8 mouse cellular contexts compared by ENCODE assay signal in the genomic region with DNA sequence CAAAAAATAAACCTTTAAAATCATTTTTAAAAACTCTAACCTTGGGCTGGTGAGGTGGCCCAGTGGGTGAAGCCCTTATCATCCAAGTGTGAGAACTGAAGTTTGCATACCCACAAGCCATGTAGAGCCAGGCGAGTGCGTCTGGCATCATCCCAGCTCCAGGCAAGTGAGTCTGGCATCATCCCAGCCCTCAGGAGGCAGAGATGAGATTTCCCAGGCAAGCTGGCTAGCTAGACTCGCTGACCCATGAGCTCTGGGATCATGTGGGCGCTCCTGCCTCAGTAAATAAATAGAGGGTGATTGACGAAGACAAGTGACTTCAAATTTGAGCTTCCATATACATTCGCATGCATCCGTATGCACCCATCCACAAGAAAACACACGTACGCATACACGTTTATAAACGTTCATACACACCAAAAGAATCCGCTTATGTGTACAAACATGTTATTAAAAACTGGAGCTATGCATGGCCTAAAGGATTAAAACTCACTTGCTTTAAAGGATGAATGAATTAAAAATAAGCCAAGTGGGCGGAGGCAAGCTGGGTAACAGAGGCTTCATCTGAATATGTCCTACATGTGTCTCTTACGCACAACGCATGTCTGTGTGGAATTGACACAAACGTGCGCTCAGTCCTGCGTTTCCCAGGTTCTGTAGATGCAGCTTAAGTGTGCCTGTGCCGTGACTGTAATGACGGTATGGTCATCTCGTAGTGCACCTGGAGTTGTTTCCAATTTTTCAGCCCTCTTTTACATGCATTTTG. TPM values are rescaled to one million over a fixed set of nuclear protein-coding genes. Genes with fewer than 3 reads are reported as not detected.
DNase-seq lines count a peak whose midpoint lies in the region; ATAC-seq and TF ChIP-seq lines count a peak whose summit lies in the region.

No protein-coding gene starts in this region.

- ATAC-seq in heart, embryonic 12.5 days (ENCODE audit: insufficient number of reproducible peaks, low FRiP score), result no peak
- no peak for ATAC-seq in lung, postnatal 0 days

- no peaks in the 10 kb centered on the region for H3K27me3 ChIP-seq in heart, embryonic 12.5 days (replicated peaks)
- no peaks in the 10 kb centered on the region for H3K27me3 ChIP-seq in lung, postnatal 0 days (replicated peaks; ENCODE audit: insufficient read depth, low read length)
- no peaks in the 10 kb centered on the region for H3K27me3 ChIP-seq in small intestine, adult 2 months (ENCODE audit: control insufficient read depth, insufficient read depth, low read length)

- H3K4me2 ChIP-seq in heart, embryonic 12.5 days, result peak overlapping the region; percentile 58
- H3K4me2 ChIP-seq in lung, postnatal 0 days (replicated peaks; ENCODE audit: low read depth, low read length), result peak overlapping the region; percentile 47; the same call in 1 of the 2 replicates

- H3K4me3 ChIP-seq in layer of hippocampus, adult 2 months, result no peak overlapping the region
- no peak overlapping the region for H3K4me3 ChIP-seq in heart, embryonic 12.5 days
- H3K4me3 ChIP-seq in lung, postnatal 0 days (ENCODE audit: low read depth, low read length), result no peak overlapping the region
- no peak overlapping the region for H3K4me3 ChIP-seq in small intestine, adult 2 months (ENCODE audit: low read depth, low read length)

- peaks cover 83% of the 10 kb centered on the region for H3K4me1 ChIP-seq in heart, embryonic 12.5 days (replicated peaks)
- H3K4me1 ChIP-seq in lung, postnatal 0 days (ENCODE audit: insufficient read depth, low read depth, low read length), result peaks cover 11% of the 10 kb centered on the region; the same call in 1 of the 2 replicates
- no peaks in the 10 kb centered on the region; the same call in 1 of the 2 replicates for H3K4me1 ChIP-seq in small intestine, adult 2 months (ENCODE audit: control insufficient read depth, insufficient read depth, insufficient read length, low read length)

- DNase-seq in layer of hippocampus, adult 2 months (ENCODE audit: low spot score in 2 of 2), result peak in 1 of 2 experiments; percentile 31
- no peak for DNase-seq in layer of hippocampus, postnatal 36 days
- peak; percentile 38 to 78 for DNase-seq in cerebellum, postnatal 4 days (ENCODE audit: low spot score in 2 of 2)
- peak; percentile 93 for DNase-seq in kidney, adult 9 months
- DNase-seq in lung, postnatal 0 days (ENCODE audit: low spot score), result peak; percentile 36
- DNase-seq in spleen, adult 18-20 months, result no peak

- H3K9me3 ChIP-seq in heart, embryonic 12.5 days (replicated peaks), result no peaks in the 10 kb centered on the region
- H3K9me3 ChIP-seq in lung, postnatal 0 days (ENCODE audit: low read length), result no peaks in the 10 kb centered on the region

- H3K9ac ChIP-seq in heart, embryonic 12.5 days, result 0 out of 2 replicates have a peak overlapping the region, but pooled peaks have one; percentile 23
- H3K9ac ChIP-seq in lung, postnatal 0 days (replicated peaks; ENCODE audit: low read depth), result no peak overlapping the region

- peaks cover 19% of the 10 kb centered on the region for H3K36me3 ChIP-seq in heart, embryonic 12.5 days
- 0 out of 2 replicates have a peak, but pooled peaks cover 3% of the 10 kb centered on the region for H3K36me3 ChIP-seq in lung, postnatal 0 days (ENCODE audit: insufficient read depth, low read length)
- H3K36me3 ChIP-seq in small intestine, adult 2 months (ENCODE audit: control insufficient read depth, insufficient read depth, low read length), result no peaks in the 10 kb centered on the region

- WGBS in heart, embryonic 12.5 days, result 70% methylated on average over 21 of the region's 21 CpGs
- 64% methylated on average over 21 of the region's 21 CpGs for WGBS in lung, postnatal 0 days
- WGBS in small intestine, adult 2 months, result 71% methylated on average over 21 of the region's 21 CpGs

- no peak for TF ChIP-seq EP300 in lung, postnatal 0 days (IDR thresholded peaks at IDR 0.05)

- no peak for TF ChIP-seq CTCF in layer of hippocampus, adult 2 months (conservative IDR thresholded peaks at IDR 0.05)
- no peak for TF ChIP-seq CTCF in lung, postnatal 0 days (IDR thresholded peaks at IDR 0.05)
- TF ChIP-seq CTCF in small intestine, adult 2 months (IDR thresholded peaks at IDR 0.05; ENCODE audit: extremely low read depth, insufficient read length, insufficient replicate concordance, low read depth, low read length), result no peak

- TF ChIP-seq POLR2A in small intestine, adult 2 months (IDR thresholded peaks at IDR 0.05; ENCODE audit: low read depth, low read length), result no peak

- H3K27ac ChIP-seq in layer of hippocampus, adult 2 months, result peak overlapping the region; percentile 96
- H3K27ac ChIP-seq in heart, embryonic 12.5 days (ENCODE audit: poor library complexity, severe bottlenecking), result peak overlapping the region; percentile 93
- peak overlapping the region; percentile 57; the same call in 1 of the 2 replicates for H3K27ac ChIP-seq in lung, postnatal 0 days (ENCODE audit: low read length)
- H3K27ac ChIP-seq in small intestine, adult 2 months (ENCODE audit: insufficient read depth, low read depth, low read length), result peak overlapping the region; percentile 9; the same call in 1 of the 2 replicates

RNA-seq across cellular contexts. Expression of a gene that starts 12.3 kb away (rescaled TPM):
- 10 to 100 TPM; 18.6 to 28.7 TPM for total RNA-seq in layer of hippocampus, adult 2 months (2021)
- total RNA-seq in layer of hippocampus, postnatal 36 days (2021), result 10 to 100 TPM; 20.6 to 29.8 TPM
- polyA plus RNA-seq in heart, embryonic 12.5 days (2016; fragmentation: Nextera tagmentation; extraction: Ambion mirVana), result 56.5 and 62.1 TPM in 2 replicates
- 21.4 and 26.5 TPM in 2 replicates for polyA plus RNA-seq in lung, postnatal 0 days (2015; fragmentation: Nextera tagmentation; extraction: Ambion mirVana)
- polyA plus RNA-seq in small intestine, adult 2 months (2012; rRNA removed), result 1.5 and 1.8 TPM in 2 replicates

RNA-seq across cellular contexts. Expression of a gene that starts 43.3 kb away (rescaled TPM):
- 10 to 100 TPM; 13.4 to 14.3 TPM for total RNA-seq in layer of hippocampus, adult 2 months (2021)
- total RNA-seq in layer of hippocampus, postnatal 36 days (2021), result 10 to 100 TPM; 11.5 to 16.2 TPM
- 7.1 and 7.3 TPM in 2 replicates for polyA plus RNA-seq in heart, embryonic 12.5 days (2016; fragmentation: Nextera tagmentation; extraction: Ambion mirVana)
- polyA plus RNA-seq in lung, postnatal 0 days (2015; fragmentation: Nextera tagmentation; extraction: Ambion mirVana), result 7.3 and 8.6 TPM in 2 replicates
- polyA plus RNA-seq in small intestine, adult 2 months (2012; rRNA removed), result 15.6 and 16.6 TPM in 2 replicates

Comparison
In these comparisons a context has a peak if more than half of its experiments do, and no peak if none do; other contexts are left out.
1. DNase-seq: peak in cerebellum, postnatal 4 days (2 of 2), kidney, adult 9 months (single experiment) and lung, postnatal 0 days (single experiment); none in layer of hippocampus, postnatal 36 days (0 of 2) and spleen, adult 18-20 months (0 of 2).
2. H3K27ac ChIP-seq: peak in every context shown above with its lines; median percentile 96 in layer of hippocampus, adult 2 months; 93 in heart, embryonic 12.5 days; 57 in lung, postnatal 0 days; 9 in small intestine, adult 2 months.